Mouse (Mus musculus) lung, adult 2 months (tissue): ENCODE data around the gene Chd1.

ENCODE experiments used
- CTCF ChIP-seq: fragments of 200-500 bp; IDR thresholded peaks from 2 replicates; pipeline ENCODE4 v1.5.1; 2011; ENCODE audit warnings: mild to moderate bottlenecking, low read length, control low read depth; ENCODE audit not compliant: insufficient read depth
- POLR2A ChIP-seq: fragments of 200-500 bp; IDR thresholded peaks from 2 replicates; pipeline ENCODE4 v1.6.1; 2011; ENCODE audit warnings: low read depth, mild to moderate bottlenecking, control low read depth, low read length, borderline replicate concordance; ENCODE audit errors: extremely low read depth

DNA sequence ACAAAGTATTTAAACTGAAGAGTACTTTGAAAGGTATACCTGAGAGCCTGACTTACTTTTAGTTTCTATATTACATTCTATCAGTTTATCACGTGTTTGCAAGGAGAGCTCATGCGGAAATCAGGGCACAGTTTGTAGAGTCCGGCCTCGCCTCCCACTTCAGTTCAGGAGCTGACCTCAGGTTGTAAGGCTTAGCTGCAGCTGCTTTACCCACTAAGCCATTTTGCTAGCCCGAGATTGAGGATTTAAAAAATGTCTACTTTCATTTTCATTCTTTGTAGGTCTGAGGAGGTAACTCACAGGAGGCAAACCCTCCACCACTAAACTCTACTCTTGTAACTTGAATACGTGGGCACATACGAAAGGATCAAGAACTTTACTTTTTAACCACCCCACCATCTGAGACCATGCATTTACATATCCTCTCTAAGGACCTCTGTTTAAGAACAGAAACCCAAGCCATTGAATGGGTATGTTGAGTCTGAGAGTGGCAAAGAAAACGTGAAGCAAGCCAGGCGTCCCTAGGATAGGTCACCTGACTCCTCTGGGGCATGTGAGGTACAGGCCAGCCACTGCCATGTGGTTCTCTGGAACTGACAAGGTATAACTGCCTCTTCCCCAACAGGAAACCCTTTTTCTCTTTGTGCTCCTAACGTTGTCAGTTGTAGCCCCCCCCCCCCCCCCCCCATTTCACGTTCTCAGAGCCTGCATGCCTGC, 111.8 kb downstream of the Chd1 start:
- no peak for TF ChIP-seq CTCF
- TF ChIP-seq POLR2A = no peak
